In the genomic region with DNA sequence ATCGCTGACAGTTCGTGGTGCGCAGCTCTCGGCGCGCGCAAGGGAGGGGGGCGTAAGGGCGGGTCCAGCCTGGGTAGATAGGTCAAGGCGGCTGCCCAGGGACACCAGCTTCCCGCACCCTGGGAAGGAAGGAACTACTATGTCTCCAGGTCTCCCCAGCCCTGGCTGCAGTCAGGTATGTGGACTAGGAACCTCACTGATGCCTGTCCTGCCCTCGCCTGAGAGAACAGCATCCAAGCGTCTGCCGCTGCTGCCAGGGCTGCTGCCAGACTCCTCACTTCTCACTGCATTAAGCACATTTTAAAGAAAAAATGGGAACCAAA, we compare ENCODE assay signal across 8 mouse cellular contexts.
A peak's percentile ranks its signal among the peaks of the same experiment; 100 is the strongest.
DNase-seq lines count a peak whose midpoint lies in the region; ATAC-seq and TF ChIP-seq lines count a peak whose summit lies in the region.

No protein-coding gene starts in this region.

- H3K27me3 ChIP-seq in heart, adult 2 months (ENCODE audit: control insufficient read depth, insufficient read depth, low read length), result no peaks in the 10 kb centered on the region
- H3K27me3 ChIP-seq in embryonic facial prominence, embryonic 14.5 days (replicated peaks; ENCODE audit: control insufficient read depth, insufficient read depth, low read length), result peaks cover 10% of the 10 kb centered on the region; the same call in 1 of the 2 replicates
- H3K27me3 ChIP-seq in neural tube, embryonic 13.5 days, result no peaks in the 10 kb centered on the region

- H3K4me1 ChIP-seq in heart, adult 2 months (ENCODE audit: control insufficient read depth, insufficient read depth, low read length), result no peaks in the 10 kb centered on the region
- H3K4me1 ChIP-seq in embryonic facial prominence, embryonic 14.5 days (ENCODE audit: control insufficient read depth, insufficient read depth, low read length), result no peaks in the 10 kb centered on the region
- peaks cover 4% of the 10 kb centered on the region; the same call in 1 of the 2 replicates for H3K4me1 ChIP-seq in neural tube, embryonic 13.5 days (replicated peaks)

- H3K4me2 ChIP-seq in embryonic facial prominence, embryonic 14.5 days (ENCODE audit: low read depth, low read length), result peak overlapping the region; percentile 89
- H3K4me2 ChIP-seq in neural tube, embryonic 13.5 days, result peak overlapping the region; percentile 78

- no peaks in the 10 kb centered on the region for H3K79me2 ChIP-seq in heart, adult 2 months (replicated peaks; ENCODE audit: control insufficient read depth, insufficient read depth, low read length)

- DNase-seq in heart, adult 2 months, result no peak
- no peak for DNase-seq in heart, postnatal 14 days
- peak; percentile 2 for DNase-seq in ES-CJ7 (ENCODE audit: low read depth, low spot score)
- peak; percentile 9 for DNase-seq in embryonic facial prominence, embryonic 14.5 days (ENCODE audit: low spot score)
- DNase-seq in left cerebral cortex, postnatal 4 days, result peak; percentile 41
- DNase-seq in B cell, adult 2 months, result no peak

- no peak overlapping the region for H3K27ac ChIP-seq in heart, adult 2 months
- H3K27ac ChIP-seq in embryonic facial prominence, embryonic 14.5 days (replicated peaks; ENCODE audit: low read depth, low read length), result no peak overlapping the region
- peak overlapping the region; percentile 89 for H3K27ac ChIP-seq in neural tube, embryonic 13.5 days (replicated peaks)

- no peak for TF ChIP-seq POLR2A in heart, adult 2 months (IDR thresholded peaks at IDR 0.05; ENCODE audit: insufficient read depth, low read depth, low read length)

- H3K9ac ChIP-seq in heart, adult 2 months (ENCODE audit: low read depth, low read length), result no peak overlapping the region
- peak overlapping the region; percentile 39 for H3K9ac ChIP-seq in embryonic facial prominence, embryonic 14.5 days (ENCODE audit: low read depth, low read length)
- H3K9ac ChIP-seq in neural tube, embryonic 13.5 days, result peak overlapping the region; percentile 76

- WGBS in heart, adult 2 months, result 6% methylated on average over 14 of the region's 14 CpGs
- WGBS in embryonic facial prominence, embryonic 14.5 days, result 0% methylated on average over 13 of the region's 14 CpGs
- under 1% methylated on average over 14 of the region's 14 CpGs for WGBS in neural tube, embryonic 13.5 days

- peak; percentile 65; the same call in 1 of the 2 replicates for ATAC-seq in embryonic facial prominence, embryonic 14.5 days (ENCODE audit: low read depth)
- ATAC-seq in neural tube, embryonic 13.5 days (ENCODE audit: low read depth), result peak; percentile 87
- ATAC-seq in inflammation-experienced regulatory T-cells, adult 6 months, result no peak

- TF ChIP-seq CTCF in heart, adult 2 months (IDR thresholded peaks at IDR 0.05), result no peak

- H3K9me3 ChIP-seq in embryonic facial prominence, embryonic 14.5 days (ENCODE audit: control insufficient read depth, low read length), result no peaks in the 10 kb centered on the region
- H3K9me3 ChIP-seq in neural tube, embryonic 13.5 days, result no peaks in the 10 kb centered on the region

- 0 out of 2 replicates have a peak overlapping the region, but pooled peaks have one; percentile 7 for H3K4me3 ChIP-seq in heart, adult 2 months
- peak overlapping the region; percentile 48 for H3K4me3 ChIP-seq in embryonic facial prominence, embryonic 14.5 days (ENCODE audit: low read depth, low read length)
- H3K4me3 ChIP-seq in neural tube, embryonic 13.5 days, result peak overlapping the region; percentile 51

- TF ChIP-seq EP300 in heart, adult 2 months (IDR thresholded peaks at IDR 0.05; ENCODE audit: insufficient read depth, low read depth, low read length), result no peak

- H3K36me3 ChIP-seq in heart, adult 2 months (ENCODE audit: control insufficient read depth, insufficient read depth, low read length), result no peaks in the 10 kb centered on the region
- H3K36me3 ChIP-seq in embryonic facial prominence, embryonic 14.5 days (ENCODE audit: control insufficient read depth, insufficient read depth, low read length), result no peaks in the 10 kb centered on the region
- H3K36me3 ChIP-seq in neural tube, embryonic 13.5 days, result no peaks in the 10 kb centered on the region

- intact Hi-C loops in heart, adult 2 months (cut with DNase I), result no loop called here
- intact Hi-C loops in heart, postnatal 14 days (cut with DNase I), result no loop called here
- intact Hi-C loops in left cerebral cortex, postnatal 4 days (cut with DNase I), result no loop called here

Comparison
In these comparisons a context has a peak if more than half of its experiments do, and no peak if none do; other contexts are left out.
1. DNase-seq: peak in ES-CJ7 (single experiment), embryonic facial prominence, embryonic 14.5 days (single experiment) and left cerebral cortex, postnatal 4 days (single experiment); none in heart, adult 2 months (0 of 2), heart, postnatal 14 days (0 of 2) and B cell, adult 2 months (0 of 2).
2. Peak in every context shown above with its lines, with median percentiles within 50 percentile points of each other: H3K4me3 ChIP-seq.